Mouse (Mus musculus) right cerebral cortex, adult 2 months (tissue): Measurements from ENCODE around the gene Irf2.

Experiments
- DNase-seq, 2 experiments: peaks; one replicate each; pipeline ENCODE4 v3.0.0; 2021 to 2022; ENCODE audit warnings: low spot score in 2 of 2

The Irf2 gene

DNA sequence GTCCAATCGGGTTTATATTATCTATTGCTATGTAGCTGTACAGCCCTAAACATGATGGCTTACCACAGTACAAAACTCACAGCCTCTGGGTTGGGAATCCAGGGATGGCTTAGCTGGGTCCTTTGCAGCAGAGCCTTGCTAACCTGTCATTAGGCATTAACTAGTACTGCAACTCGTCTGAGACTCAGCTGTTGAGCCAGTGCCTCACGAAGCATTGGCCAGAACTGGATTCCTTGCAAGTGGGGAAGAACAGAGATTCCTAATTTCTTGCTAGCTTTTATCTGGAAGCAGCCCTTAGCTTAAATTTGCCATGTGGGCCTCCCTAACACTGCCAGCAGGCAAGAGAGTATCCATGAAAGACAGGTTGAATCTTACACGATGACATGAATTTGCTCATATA, 104.3 kb downstream of the Irf2 start:
- DNase-seq: no peak

GRCm38 (mm10) chr8:46844371-46844973, 104.9 kb downstream of the Irf2 start:
- no peak for DNase-seq

GRCm38 (mm10) chr8:46844974-46845774, 105.6 kb downstream of the Irf2 start:
- DNase-seq: no peak

DNA sequence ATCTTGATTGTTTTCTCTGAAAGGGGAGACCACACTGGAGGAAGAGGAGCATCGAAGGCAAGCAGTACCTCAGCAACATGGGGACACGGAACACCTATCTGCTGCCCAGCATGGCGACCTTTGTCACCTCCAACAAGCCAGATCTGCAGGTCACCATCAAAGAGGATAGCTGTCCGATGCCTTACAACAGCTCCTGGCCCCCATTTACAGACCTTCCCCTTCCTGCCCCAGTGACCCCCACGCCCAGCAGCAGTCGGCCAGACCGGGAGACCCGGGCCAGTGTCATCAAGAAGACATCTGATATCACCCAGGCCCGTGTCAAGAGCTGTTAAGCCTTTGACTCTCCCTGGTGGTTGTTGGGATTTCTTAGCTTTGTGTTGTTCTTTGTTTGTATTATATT, 106.4 kb downstream of the Irf2 start:
- DNase-seq: no peak

GRCm38 (mm10) chr8:46846893-46847292, 107.4 kb downstream of the Irf2 start:
- DNase-seq: no peak

GRCm38 (mm10) chr8:46848011-46848641, 108.6 kb downstream of the Irf2 start:
- DNase-seq: no peak

GRCm38 (mm10) chr8:46848931-46849330, 109.4 kb downstream of the Irf2 start:
- DNase-seq: no peak

GRCm38 (mm10) chr8:46849458-46849857, 109.9 kb downstream of the Irf2 start:
- no peak for DNase-seq

GRCm38 (mm10) chr8:46850258-46850897, 110.8 kb downstream of the Irf2 start:
- DNase-seq: no peak

DNA sequence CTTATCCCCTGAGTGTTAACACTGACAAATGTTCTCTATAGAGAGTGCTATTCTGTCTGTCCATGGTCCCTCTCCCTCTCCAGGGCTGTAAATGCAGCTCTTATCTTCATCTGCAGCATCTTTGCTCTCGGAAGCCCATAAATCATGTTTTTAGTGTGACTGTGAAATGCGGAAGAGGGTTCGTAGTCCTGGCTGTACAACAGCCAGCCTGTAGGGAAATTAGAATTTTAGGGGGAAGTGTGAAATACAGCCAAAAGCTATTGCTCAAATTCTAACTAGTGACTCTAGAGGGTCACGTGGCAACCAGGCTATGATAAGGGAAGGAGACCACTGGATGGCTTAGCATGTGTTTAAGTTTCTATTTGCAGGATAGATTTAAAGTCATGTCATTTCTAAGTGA, 112.0 kb downstream of the Irf2 start:
- no peak for DNase-seq

- DNase-seq: no peak
Measured at GRCm38 (mm10) chr8:46852377-46852776, 112.8 kb downstream of the Irf2 start.

- DNase-seq: no peak
Measured at GRCm38 (mm10) chr8:46859164-46859846, 119.8 kb downstream of the Irf2 start.

- DNase-seq: no peak
Measured at GRCm38 (mm10) chr8:46859847-46860167, 120.3 kb downstream of the Irf2 start.

DNA sequence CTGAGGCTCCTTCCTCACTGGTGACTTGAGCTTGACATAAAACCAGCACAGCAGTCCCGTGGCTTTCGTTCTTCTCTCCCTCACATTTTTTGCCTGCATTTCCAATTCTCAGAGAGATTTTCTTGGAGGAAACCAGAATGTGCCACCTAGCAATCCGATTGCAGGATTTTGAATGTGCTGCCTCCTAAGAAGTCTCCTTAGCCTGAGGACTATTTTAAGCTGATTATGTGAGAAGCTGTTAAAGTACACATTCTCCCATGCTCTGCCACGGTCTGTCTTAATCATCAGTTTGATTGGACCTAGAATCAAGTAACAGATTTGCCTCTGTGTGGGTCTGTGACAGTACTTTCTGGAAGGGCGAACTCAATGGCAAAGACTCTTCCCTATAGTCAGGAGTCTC, 123.0 kb downstream of the Irf2 start:
- no peak for DNase-seq

- no peak for DNase-seq
Measured at GRCm38 (mm10) chr8:46865428-46865827, 125.9 kb downstream of the Irf2 start.

- DNase-seq: no peak
Measured at GRCm38 (mm10) chr8:46867440-46867839, 127.9 kb downstream of the Irf2 start.

GRCm38 (mm10) chr8:46868346-46869065, 129.0 kb downstream of the Irf2 start:
- no peak for DNase-seq

GRCm38 (mm10) chr8:46869521-46869925, 130.0 kb downstream of the Irf2 start:
- DNase-seq: no peak

DNA sequence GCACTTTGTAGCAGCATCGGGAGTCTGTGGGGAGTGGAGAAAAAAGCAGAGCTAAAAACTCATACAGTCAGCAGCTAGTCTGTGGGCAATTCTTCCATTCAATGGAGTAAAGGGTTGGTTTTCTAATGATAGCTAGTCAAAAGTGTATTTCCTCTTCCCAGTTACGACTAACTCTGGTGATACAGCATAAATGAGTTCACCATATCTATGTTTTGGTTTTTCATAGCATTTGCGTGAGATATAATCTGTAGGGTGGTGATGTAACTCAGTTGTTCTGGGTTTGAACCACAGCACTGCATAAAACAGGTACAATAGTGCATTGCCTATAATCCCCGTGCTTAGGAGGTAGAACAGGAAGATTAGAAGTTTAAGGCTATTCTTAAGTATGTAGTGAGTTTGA, 131.6 kb downstream of the Irf2 start:
- no peak for DNase-seq

DNA sequence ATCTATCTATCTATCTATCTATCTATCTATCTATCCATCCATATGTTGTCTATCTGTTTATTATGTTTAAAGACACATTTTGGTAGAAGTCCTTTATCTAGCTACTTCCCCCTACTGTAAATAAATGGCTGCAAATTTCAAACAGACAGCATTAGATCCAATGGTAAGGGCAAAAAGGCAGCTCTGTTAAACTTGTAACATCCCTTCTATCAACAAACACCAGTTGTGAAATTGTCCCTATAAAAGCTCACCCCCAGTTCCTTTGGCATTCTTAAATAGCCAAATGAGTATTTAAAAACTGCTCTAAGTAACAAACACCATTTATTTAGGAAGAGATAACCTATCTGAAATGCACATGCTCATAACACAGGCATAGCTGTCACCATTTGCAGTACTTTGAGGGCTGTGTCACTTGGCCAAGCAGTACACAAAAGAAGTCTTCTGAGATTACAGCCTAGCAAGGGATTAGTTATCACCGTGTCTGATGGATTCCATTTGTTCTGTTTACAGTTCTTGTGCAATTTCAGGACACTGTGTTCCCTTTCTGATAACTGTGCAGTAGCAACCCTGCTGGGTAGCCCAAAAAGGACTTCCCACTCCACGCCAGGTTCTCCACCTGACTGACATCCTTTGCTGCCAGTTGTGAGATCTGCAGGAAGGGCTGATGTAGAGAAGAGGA, 136.2 kb downstream of the Irf2 start:
- DNase-seq: no peak

GRCm38 (mm10) chr8:46881348-46881747, 141.8 kb downstream of the Irf2 start:
- DNase-seq: no peak
